Mouse (Mus musculus): ENCODE results near the gene Gdf7. TPM values are rescaled to one million over a fixed set of nuclear protein-coding genes. Genes with fewer than 3 reads are reported as not detected.

The Gdf7 gene
- polyA plus RNA-seq, 1 experiment from 2014 or later, result not detected

DNA sequence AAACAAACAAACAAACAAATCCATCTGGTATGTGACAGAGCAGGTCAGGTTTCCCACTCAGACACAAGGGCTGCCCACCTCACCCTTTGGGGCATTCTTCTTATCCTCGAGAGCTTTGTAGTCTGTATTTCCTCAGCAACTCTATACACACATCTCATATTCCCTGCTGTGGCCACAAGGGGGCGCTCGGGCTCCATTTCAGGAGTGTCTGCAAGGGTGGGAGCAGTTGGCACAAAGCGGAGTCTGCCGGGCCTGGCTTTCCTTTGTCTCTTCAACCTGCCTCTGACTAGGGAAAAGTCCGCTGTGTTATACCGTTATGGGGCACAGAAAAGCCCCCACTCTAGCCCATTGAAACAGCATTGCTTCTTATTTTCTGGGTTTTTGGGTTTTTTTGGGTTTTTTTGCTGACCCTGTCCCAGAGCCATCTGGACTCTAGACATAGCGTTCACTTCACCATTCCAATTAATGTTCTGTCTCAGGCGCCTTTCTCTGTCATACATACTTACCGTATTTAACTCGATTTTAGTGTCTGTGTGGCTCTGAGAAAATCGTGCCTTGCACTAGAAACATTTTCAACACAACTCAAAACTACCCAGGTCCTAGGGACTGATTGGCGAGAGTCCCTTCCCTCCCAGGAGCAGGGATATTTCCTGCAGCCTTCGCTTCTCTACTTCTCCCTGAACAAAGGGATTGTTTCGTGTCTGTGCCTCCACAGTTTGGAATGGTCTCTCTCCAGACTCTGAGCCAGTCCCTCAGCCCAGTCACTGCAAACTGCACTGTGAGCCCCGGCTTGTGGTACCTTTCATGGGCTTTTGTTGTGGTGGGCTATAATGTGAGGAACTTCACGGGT lies 25.3 kb upstream of the Gdf7 start:
- 39% methylated on average over 17 of the region's 17 CpGs for WGBS
- peak overlapping the region; percentile 41; the same call in 1 of the 2 replicates for H3K27ac ChIP-seq (replicated peaks)

GRCm38 (mm10) chr12:8325943-8326522 lies 24.3 kb upstream of the Gdf7 start:
- H3K4me3 ChIP-seq, result no peak overlapping the region
- H3K27ac ChIP-seq (replicated peaks), result no peak overlapping the region
- H3K27me3 ChIP-seq (replicated peaks), result no peaks in the 10 kb centered on the region
- 89% methylated on average over 17 of the region's 17 CpGs for WGBS
- H3K4me1 ChIP-seq, result peaks cover 14% of the 10 kb centered on the region
- no peaks in the 10 kb centered on the region for H3K9me3 ChIP-seq
- H3K9ac ChIP-seq, result no peak overlapping the region
- ATAC-seq (ENCODE audit: extremely low read depth, insufficient number of reproducible peaks, low FRiP score, low TSS enrichment), result no peak
- no peak overlapping the region for H3K4me2 ChIP-seq
- peaks cover 74% of the 10 kb centered on the region for H3K36me3 ChIP-seq

More for the DNA sequence above, 25.3 kb upstream of the Gdf7 start:
- Histone ChIP-seq H3K27me3 (replicated peaks) (no peaks in the 10 kb centered on the region), H3K4me1 (peaks cover 24% of the 10 kb centered on the region), H3K4me3 (no peak overlapping the region), H3K9ac (peak overlapping the region; percentile 55), H3K9me3 (no peaks in the 10 kb centered on the region), H3K4me2 (no peak overlapping the region), H3K36me3 (peaks cover 69% of the 10 kb centered on the region)
- peak; percentile 12; the same call in 1 of the 2 replicates for ATAC-seq (ENCODE audit: extremely low read depth, insufficient number of reproducible peaks, low FRiP score, low TSS enrichment)

DNA sequence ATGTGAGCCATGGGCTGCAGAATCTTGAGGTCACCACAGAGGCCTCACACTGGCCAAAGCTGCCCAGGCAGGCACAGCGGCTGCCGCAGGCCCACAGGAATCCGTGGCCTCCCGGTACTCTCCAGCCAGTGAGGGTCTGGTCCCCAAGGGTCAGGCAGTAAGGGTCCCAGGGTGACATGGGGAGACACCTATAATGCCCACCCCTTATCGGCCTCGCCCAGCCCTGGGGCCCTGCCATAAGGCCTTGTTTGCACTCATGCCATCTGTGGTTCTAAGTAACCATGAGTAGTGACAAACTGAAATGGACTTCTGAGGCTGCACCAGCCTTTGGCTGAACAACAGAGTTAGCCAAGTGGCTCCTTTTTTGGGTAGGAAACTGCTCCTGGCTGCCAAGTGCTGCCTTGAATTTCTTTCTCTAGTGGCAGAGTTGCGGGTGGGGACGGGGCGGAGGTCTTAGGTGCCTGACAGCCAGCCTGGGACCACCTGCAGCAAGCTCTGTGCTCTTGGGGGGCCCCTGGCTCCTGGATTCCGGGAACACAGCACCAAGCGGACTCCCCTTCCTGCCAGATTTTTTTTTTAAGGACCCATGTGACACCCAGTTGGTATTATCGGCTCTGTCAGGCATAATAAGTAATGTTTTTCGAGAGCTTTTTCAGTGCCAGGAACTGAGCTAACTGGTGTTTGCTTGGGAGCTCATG lies 23.6 kb upstream of the Gdf7 start:
- 88% methylated on average over 13 of the region's 13 CpGs for WGBS
- H3K27me3 ChIP-seq (replicated peaks), result no peaks in the 10 kb centered on the region
- H3K4me1 ChIP-seq, result peaks cover 9% of the 10 kb centered on the region
- no peak overlapping the region for H3K4me2 ChIP-seq
- H3K27ac ChIP-seq (replicated peaks), result no peak overlapping the region
- no peak overlapping the region for H3K4me3 ChIP-seq
- no peak for ATAC-seq (ENCODE audit: extremely low read depth, insufficient number of reproducible peaks, low FRiP score, low TSS enrichment)
- H3K9me3 ChIP-seq, result no peaks in the 10 kb centered on the region
- H3K36me3 ChIP-seq, result peaks cover 79% of the 10 kb centered on the region
- no peak overlapping the region for H3K9ac ChIP-seq

- Histone ChIP-seq H3K9me3 (no peaks in the 10 kb centered on the region), H3K9ac (0 out of 2 replicates have a peak overlapping the region, but pooled peaks have one; percentile 14), H3K27me3 (replicated peaks) (no peaks in the 10 kb centered on the region), H3K4me1 (peaks cover 9% of the 10 kb centered on the region), H3K36me3 (peaks cover 81% of the 10 kb centered on the region), H3K27ac (replicated peaks) (no peak overlapping the region), H3K4me2 (no peak overlapping the region), H3K4me3 (no peak overlapping the region)
- ATAC-seq (ENCODE audit: extremely low read depth, insufficient number of reproducible peaks, low FRiP score, low TSS enrichment), result no peak
- WGBS, result 79% methylated on average over 10 of the region's 10 CpGs
Measured at GRCm38 (mm10) chr12:8324086-8324485, 22.3 kb upstream of the Gdf7 start.

- 82% methylated on average over 10 of the region's 10 CpGs for WGBS
- no peak for ATAC-seq (ENCODE audit: extremely low read depth, insufficient number of reproducible peaks, low FRiP score, low TSS enrichment)
Measured at GRCm38 (mm10) chr12:8321506-8321905, 19.8 kb upstream of the Gdf7 start.

GRCm38 (mm10) chr12:8320084-8320713 lies 18.4 kb upstream of the Gdf7 start:
- H3K4me2 ChIP-seq, result no peak overlapping the region
- H3K27me3 ChIP-seq (replicated peaks), result no peaks in the 10 kb centered on the region
- peaks cover 80% of the 10 kb centered on the region for H3K36me3 ChIP-seq
- H3K27ac ChIP-seq (replicated peaks), result no peak overlapping the region
- no peak overlapping the region for H3K4me3 ChIP-seq
- H3K9ac ChIP-seq, result no peak overlapping the region
- H3K4me1 ChIP-seq, result 0 out of 2 replicates have a peak, but pooled peaks cover 5% of the 10 kb centered on the region
- H3K9me3 ChIP-seq, result no peaks in the 10 kb centered on the region
- ATAC-seq (ENCODE audit: extremely low read depth, insufficient number of reproducible peaks, low FRiP score, low TSS enrichment), result no peak
- 35% methylated on average over 5 of the region's 5 CpGs for WGBS

More at GRCm38 (mm10) chr12:8321506-8321905, 19.8 kb upstream of the Gdf7 start:
- H3K9me3 ChIP-seq, result no peaks in the 10 kb centered on the region
- H3K4me3 ChIP-seq, result no peak overlapping the region
- no peak overlapping the region for H3K9ac ChIP-seq
- no peaks in the 10 kb centered on the region for H3K27me3 ChIP-seq (replicated peaks)
- H3K4me2 ChIP-seq, result no peak overlapping the region
- H3K27ac ChIP-seq (replicated peaks), result no peak overlapping the region
- H3K4me1 ChIP-seq, result no peaks in the 10 kb centered on the region
- H3K36me3 ChIP-seq, result peaks cover 90% of the 10 kb centered on the region

GRCm38 (mm10) chr12:8316541-8316940 lies 14.8 kb upstream of the Gdf7 start:
- Histone ChIP-seq H3K4me2 (no peak overlapping the region), H3K9me3 (no peaks in the 10 kb centered on the region), H3K36me3 (peaks cover 44% of the 10 kb centered on the region), H3K4me3 (no peak overlapping the region), H3K27ac (replicated peaks) (no peak overlapping the region), H3K9ac (no peak overlapping the region), H3K4me1 (peaks cover 17% of the 10 kb centered on the region), H3K27me3 (replicated peaks) (peaks cover 13% of the 10 kb centered on the region)
- WGBS, result 83% methylated on average over 5 of the region's 5 CpGs
- no peak for ATAC-seq (ENCODE audit: extremely low read depth, insufficient number of reproducible peaks, low FRiP score, low TSS enrichment)

DNA sequence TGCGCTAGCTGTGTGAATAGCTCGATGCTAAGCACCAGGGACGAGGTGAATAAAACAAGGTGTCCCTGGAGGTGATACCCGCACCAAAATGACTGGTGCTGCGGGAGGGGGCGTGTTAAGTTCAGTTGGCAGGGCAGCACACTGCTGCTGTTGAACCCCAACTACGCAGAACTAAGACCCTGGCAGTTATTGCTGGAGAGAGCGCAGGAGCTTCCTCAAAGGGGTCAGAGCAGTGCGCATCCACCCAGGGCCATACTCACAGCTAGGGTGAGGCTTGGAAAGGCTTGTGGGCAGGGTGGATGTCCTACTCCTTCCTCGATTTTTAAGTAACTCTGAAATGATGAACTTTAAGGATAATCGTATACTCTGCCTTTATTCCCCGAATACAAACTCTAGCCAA lies 12.0 kb upstream of the Gdf7 start:
- H3K9ac ChIP-seq, result peak overlapping the region; percentile 82
- H3K27ac ChIP-seq (replicated peaks), result no peak overlapping the region
- H3K4me1 ChIP-seq, result peaks cover 17% of the 10 kb centered on the region
- H3K36me3 ChIP-seq, result peaks cover 19% of the 10 kb centered on the region
- H3K9me3 ChIP-seq, result no peaks in the 10 kb centered on the region
- no peak for ATAC-seq (ENCODE audit: extremely low read depth, insufficient number of reproducible peaks, low FRiP score, low TSS enrichment)
- H3K4me2 ChIP-seq, result peak overlapping the region; percentile 93
- peak overlapping the region; percentile 58 for H3K4me3 ChIP-seq
- peaks cover 33% of the 10 kb centered on the region for H3K27me3 ChIP-seq (replicated peaks)
- 21% methylated on average over 12 of the region's 12 CpGs for WGBS

DNA sequence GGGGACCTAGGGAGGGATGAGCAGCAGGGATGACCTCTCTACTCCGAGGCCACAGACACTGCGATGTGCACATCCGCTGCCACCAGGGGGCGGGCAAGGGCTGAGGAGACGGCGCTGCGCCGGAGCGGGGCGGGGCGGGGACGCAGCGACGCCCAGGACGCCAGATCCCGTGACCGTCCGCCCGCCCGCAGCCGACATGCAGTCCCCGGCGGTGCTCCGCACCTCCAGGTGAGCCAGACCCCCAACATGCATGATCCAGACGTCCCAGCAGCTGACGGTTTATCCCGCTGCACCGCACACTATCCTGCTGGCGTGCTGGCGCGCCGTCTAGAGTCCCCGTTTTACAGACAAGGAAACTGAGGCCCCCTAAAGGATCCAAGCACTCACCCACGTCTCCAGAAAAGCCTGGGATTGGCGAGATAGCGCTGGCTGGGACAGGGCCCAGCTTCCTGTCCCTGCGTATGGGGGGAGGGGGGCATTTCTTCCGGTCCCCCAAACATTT lies 11.6 kb upstream of the Gdf7 start, which contains the start of gene Hs1bp3:
Gene Hs1bp3, plus strand, starts transcription at position 163 of the 502 bp plus-strand sequence.
- peak within 1 kb of the TSS; percentile 58 for H3K4me3 ChIP-seq
- H3K9ac ChIP-seq, result peak within 1 kb of the TSS; percentile 82
- no peak within 1 kb of the TSS for H3K27ac ChIP-seq (replicated peaks)
- H3K27me3 ChIP-seq (replicated peaks), result peaks cover 33% of the 10 kb centered on the region
- peaks cover 15% of the 10 kb centered on the region for H3K36me3 ChIP-seq
- ATAC-seq (ENCODE audit: extremely low read depth, insufficient number of reproducible peaks, low FRiP score, low TSS enrichment), result peak; percentile 68; the same call in 1 of the 2 replicates
- H3K4me1 ChIP-seq, result peaks cover 17% of the 10 kb centered on the region
- 0% methylated on average over 38 of the region's 38 CpGs for WGBS
- H3K4me2 ChIP-seq, result peak within 1 kb of the TSS; percentile 93
- no peaks in the 10 kb centered on the region for H3K9me3 ChIP-seq

DNA sequence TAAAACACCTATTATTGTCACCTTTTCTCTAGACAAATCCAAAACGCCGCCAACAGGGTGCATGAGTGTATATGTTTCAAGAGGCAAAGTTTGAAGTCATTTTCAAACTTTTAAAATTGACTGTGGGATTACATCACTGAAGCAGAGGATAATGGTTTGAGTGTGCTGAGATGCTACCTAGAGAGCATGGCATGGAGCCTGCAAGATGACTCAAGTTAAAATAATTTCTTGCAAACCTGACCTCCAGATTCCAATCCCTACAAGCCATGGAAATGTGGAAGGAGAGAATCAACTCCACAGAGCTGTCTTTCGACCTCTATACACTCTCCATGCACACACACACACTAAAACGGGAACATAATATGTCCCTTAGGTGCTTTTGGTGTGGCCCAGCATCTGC lies 10.5 kb upstream of the Gdf7 start:
- 79% methylated on average over 4 of the region's 4 CpGs for WGBS
- H3K27me3 ChIP-seq (replicated peaks), result peaks cover 41% of the 10 kb centered on the region
- peaks cover 17% of the 10 kb centered on the region for H3K4me1 ChIP-seq
- H3K36me3 ChIP-seq, result 0 out of 2 replicates have a peak, but pooled peaks cover 5% of the 10 kb centered on the region
- H3K4me2 ChIP-seq, result no peak overlapping the region
- H3K27ac ChIP-seq (replicated peaks), result no peak overlapping the region
- H3K9ac ChIP-seq, result no peak overlapping the region
- no peak for ATAC-seq (ENCODE audit: extremely low read depth, insufficient number of reproducible peaks, low FRiP score, low TSS enrichment)
- H3K4me3 ChIP-seq, result no peak overlapping the region
- H3K9me3 ChIP-seq, result no peaks in the 10 kb centered on the region

Data from heart, embryonic 13.5 days (tissue).